Mouse (Mus musculus) brain, embryonic 18.5 days (tissue): Measurements from ENCODE around the gene Gm44965.

Experiments used
- DNase-seq: peaks from one replicate; pipeline ENCODE4 v3.0.0-alpha.2; 2012; ENCODE audit warnings: low read depth, low spot score

The Gm44965 gene

GRCm38 (mm10) chr6:48593158-48594042 lies at the start of gene Gm44965, which contains the start of gene Repin1:
Gene Gm44965, plus strand, starts transcription at chr6:48593941.
Gene Repin1, plus strand, starts transcription at chr6:48593883.
- DNase-seq: peak; percentile 79

- DNase-seq: no peak
Measured at GRCm38 (mm10) chr6:48545251-48545650, 48.5 kb upstream of the Gm44965 start.

- DNase-seq: no peak
Measured at GRCm38 (mm10) chr6:48546271-48546670, 47.5 kb upstream of the Gm44965 start.

GRCm38 (mm10) chr6:48546858-48547257 lies 46.9 kb upstream of the Gm44965 start:
- no peak for DNase-seq

GRCm38 (mm10) chr6:48548314-48548713 lies 45.4 kb upstream of the Gm44965 start:
- DNase-seq: no peak

- no peak for DNase-seq
Measured at GRCm38 (mm10) chr6:48552918-48553317, 40.8 kb upstream of the Gm44965 start.

- no peak for DNase-seq
Measured at GRCm38 (mm10) chr6:48553819-48554218, 39.9 kb upstream of the Gm44965 start.

GRCm38 (mm10) chr6:48554280-48555103 lies 39.2 kb upstream of the Gm44965 start, which contains the start of gene Lrrc61:
Gene Lrrc61, plus strand, starts transcription at chr6:48554796.
- peak; percentile 93 for DNase-seq

- peak; percentile 89 for DNase-seq
Measured at GRCm38 (mm10) chr6:48555104-48555890, 38.4 kb upstream of the Gm44965 start.

GRCm38 (mm10) chr6:48555956-48556355 lies 37.8 kb upstream of the Gm44965 start:
- no peak for DNase-seq

GRCm38 (mm10) chr6:48565693-48566310 lies 27.9 kb upstream of the Gm44965 start:
- no peak for DNase-seq

GRCm38 (mm10) chr6:48566312-48566711 lies 27.4 kb upstream of the Gm44965 start:
- DNase-seq: no peak

GRCm38 (mm10) chr6:48568036-48568984 lies 25.4 kb upstream of the Gm44965 start:
- no peak for DNase-seq

- DNase-seq: no peak
Measured at GRCm38 (mm10) chr6:48569065-48569807, 24.5 kb upstream of the Gm44965 start.

- DNase-seq: no peak
Measured at GRCm38 (mm10) chr6:48572014-48572413, 21.7 kb upstream of the Gm44965 start.

- no peak for DNase-seq
Measured at GRCm38 (mm10) chr6:48572572-48573061, 21.1 kb upstream of the Gm44965 start, which contains the start of gene Rarres2. Gene Rarres2, minus strand, starts transcription at chr6:48572789.

- DNase-seq: no peak
Measured at GRCm38 (mm10) chr6:48573280-48573679, 20.5 kb upstream of the Gm44965 start.

GRCm38 (mm10) chr6:48573981-48574380 lies 19.8 kb upstream of the Gm44965 start:
- no peak for DNase-seq

GRCm38 (mm10) chr6:48578736-48579135 lies 15.0 kb upstream of the Gm44965 start:
- DNase-seq: no peak
